Mouse (Mus musculus): Measurements from ENCODE around the gene Myl12a. TPM values are rescaled to one million over a fixed set of nuclear protein-coding genes. Genes with fewer than 3 reads are reported as not detected.

Gene Myl12a
- total and polyA plus RNA-seq, 2 experiments: 34.2 to 49.7 TPM

DNA sequence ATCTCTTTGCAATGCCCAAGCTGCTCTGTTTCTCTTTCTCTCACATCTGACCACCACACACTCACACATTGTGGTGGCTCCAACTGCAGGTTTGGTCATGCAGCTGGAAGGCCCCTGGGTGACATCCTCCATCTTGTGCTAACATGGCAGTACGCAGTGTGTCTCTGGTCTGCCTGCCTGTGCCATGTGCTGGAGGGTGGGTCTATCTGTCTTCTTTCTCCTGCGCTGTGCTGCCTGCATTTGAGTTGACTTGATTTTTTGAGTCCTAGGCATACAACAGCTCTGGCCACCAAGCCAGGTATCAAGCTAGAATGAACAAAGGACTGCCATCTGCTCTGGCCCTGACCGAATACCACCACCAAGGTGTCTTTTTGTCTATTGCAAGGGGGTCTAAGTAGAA lies 15.5 kb upstream of the Myl12a start:
- WGBS: 99% methylated on average over 3 of the region's 3 CpGs
- H3K27me3 ChIP-seq (ENCODE audit: control insufficient read depth, insufficient read depth, low read length): no peaks in the 10 kb centered on the region
- no peak overlapping the region for H3K27ac ChIP-seq (replicated peaks; ENCODE audit: insufficient read depth, low read depth, low read length)
- H3K79me2 ChIP-seq (ENCODE audit: control insufficient read depth, insufficient read depth, low read length): no peaks in the 10 kb centered on the region
- no peaks in the 10 kb centered on the region for H3K4me1 ChIP-seq (ENCODE audit: control insufficient read depth, insufficient read depth, low read length)
- TF ChIP-seq POLR2A (IDR thresholded peaks at IDR 0.05; ENCODE audit: extremely low read depth, insufficient read depth, low read length) (no peak), CTCF (IDR thresholded peaks at IDR 0.05; ENCODE audit: low read depth, low read length) (no peak)
- H3K36me3 ChIP-seq (ENCODE audit: control insufficient read depth, insufficient read depth, low read length): no peaks in the 10 kb centered on the region
- no peak overlapping the region for H3K4me3 ChIP-seq (ENCODE audit: insufficient read depth, low read depth, low read length)
- no peak overlapping the region for H3K9ac ChIP-seq (ENCODE audit: low read depth, low read length)
- DNase-seq (ENCODE audit: extremely low read depth, low read depth, low spot score): no peak

DNA sequence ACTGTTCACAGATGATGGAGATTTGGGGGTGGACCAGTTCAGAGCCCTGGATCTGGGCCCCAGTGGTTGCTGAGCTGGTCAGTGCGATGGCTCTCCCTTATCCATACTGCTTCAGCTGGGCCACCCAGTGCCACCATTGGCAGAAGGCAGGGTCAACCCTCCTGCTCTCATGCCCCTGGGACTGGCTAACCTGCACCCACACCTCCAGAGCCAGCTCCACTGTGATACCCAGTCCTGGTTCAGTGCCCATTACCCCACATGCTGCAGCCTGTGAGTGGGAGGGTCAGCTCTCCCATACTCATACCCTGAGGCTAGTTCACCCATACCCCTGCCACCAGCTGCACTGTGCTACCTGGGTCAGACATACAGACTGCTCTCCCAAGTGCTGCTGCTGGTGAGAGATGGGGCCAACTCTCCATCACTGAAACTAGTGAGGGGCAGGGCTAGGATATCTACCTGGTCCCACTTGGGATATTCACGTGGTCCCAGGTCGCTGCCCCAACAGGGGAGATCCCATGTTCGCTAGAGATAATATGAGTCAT lies 14.8 kb upstream of the Myl12a start:
- Histone ChIP-seq H3K27ac (replicated peaks; ENCODE audit: insufficient read depth, low read depth, low read length) (no peak overlapping the region), H3K36me3 (ENCODE audit: control insufficient read depth, insufficient read depth, low read length) (no peaks in the 10 kb centered on the region), H3K9ac (ENCODE audit: low read depth, low read length) (no peak overlapping the region), H3K4me3 (ENCODE audit: insufficient read depth, low read depth, low read length) (no peak overlapping the region), H3K27me3 (ENCODE audit: control insufficient read depth, insufficient read depth, low read length) (no peaks in the 10 kb centered on the region), H3K79me2 (ENCODE audit: control insufficient read depth, insufficient read depth, low read length) (no peaks in the 10 kb centered on the region), H3K4me1 (ENCODE audit: control insufficient read depth, insufficient read depth, low read length) (no peaks in the 10 kb centered on the region)
- DNase-seq (ENCODE audit: extremely low read depth, low read depth, low spot score): no peak
- WGBS: 93% methylated on average over 4 of the region's 4 CpGs
- TF ChIP-seq POLR2A (IDR thresholded peaks at IDR 0.05; ENCODE audit: extremely low read depth, insufficient read depth, low read length) (no peak), CTCF (IDR thresholded peaks at IDR 0.05; ENCODE audit: low read depth, low read length) (no peak)

DNA sequence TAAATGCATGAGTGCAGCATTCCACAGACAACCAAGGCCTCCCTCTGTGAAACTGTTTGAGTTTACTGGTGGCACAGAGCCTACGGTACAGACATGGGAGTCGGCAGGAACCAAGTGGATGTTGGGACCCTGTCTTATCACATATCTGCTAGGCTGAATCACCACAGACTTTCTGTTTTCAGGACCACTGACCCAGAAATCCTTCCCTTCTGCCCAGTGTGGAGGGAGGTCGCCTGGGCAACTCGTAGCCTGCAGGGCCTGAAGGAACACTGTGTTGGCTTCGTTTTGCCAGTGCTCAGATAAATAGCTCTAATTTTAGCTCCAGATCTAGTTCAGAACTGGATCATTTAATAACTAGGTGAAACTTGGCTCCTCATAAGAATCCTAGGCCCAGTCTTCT lies 12.2 kb upstream of the Myl12a start:
- Histone ChIP-seq H3K4me1 (ENCODE audit: control insufficient read depth, insufficient read depth, low read length) (no peaks in the 10 kb centered on the region), H3K36me3 (ENCODE audit: control insufficient read depth, insufficient read depth, low read length) (no peaks in the 10 kb centered on the region), H3K9ac (ENCODE audit: low read depth, low read length) (no peak overlapping the region), H3K27ac (replicated peaks; ENCODE audit: insufficient read depth, low read depth, low read length) (no peak overlapping the region), H3K79me2 (ENCODE audit: control insufficient read depth, insufficient read depth, low read length) (no peaks in the 10 kb centered on the region), H3K4me3 (ENCODE audit: insufficient read depth, low read depth, low read length) (no peak overlapping the region), H3K27me3 (ENCODE audit: control insufficient read depth, insufficient read depth, low read length) (no peaks in the 10 kb centered on the region)
- no peak for TF ChIP-seq POLR2A (IDR thresholded peaks at IDR 0.05; ENCODE audit: extremely low read depth, insufficient read depth, low read length)
- no peak for TF ChIP-seq CTCF (IDR thresholded peaks at IDR 0.05; ENCODE audit: low read depth, low read length)
- no peak for DNase-seq (ENCODE audit: extremely low read depth, low read depth, low spot score)
- WGBS: 79% methylated on average over 5 of the region's 5 CpGs

DNA sequence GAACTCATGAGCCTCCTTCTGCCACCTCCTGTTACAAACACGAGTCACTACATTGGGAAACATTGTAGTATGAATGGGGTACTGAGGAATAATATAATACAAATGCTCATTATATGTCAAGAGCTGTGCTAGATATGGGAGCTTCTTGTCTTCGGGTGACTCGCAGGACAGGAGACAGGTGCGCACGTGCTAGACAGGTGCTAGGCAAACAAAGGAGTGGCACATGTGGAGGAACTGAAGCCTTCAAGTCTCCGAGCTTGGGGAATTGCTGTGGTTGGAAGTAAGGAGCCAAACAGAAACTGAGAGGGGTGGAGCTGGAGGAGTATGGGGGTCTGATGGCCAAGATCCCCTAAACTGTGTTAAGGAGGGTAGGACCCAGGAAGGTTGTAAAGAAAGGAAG lies 10.4 kb upstream of the Myl12a start:
- Histone ChIP-seq H3K27me3 (ENCODE audit: control insufficient read depth, insufficient read depth, low read length) (no peaks in the 10 kb centered on the region), H3K4me1 (ENCODE audit: control insufficient read depth, insufficient read depth, low read length) (no peaks in the 10 kb centered on the region), H3K27ac (replicated peaks; ENCODE audit: insufficient read depth, low read depth, low read length) (no peak overlapping the region), H3K9ac (ENCODE audit: low read depth, low read length) (no peak overlapping the region), H3K4me3 (ENCODE audit: insufficient read depth, low read depth, low read length) (no peak overlapping the region), H3K36me3 (ENCODE audit: control insufficient read depth, insufficient read depth, low read length) (no peaks in the 10 kb centered on the region), H3K79me2 (ENCODE audit: control insufficient read depth, insufficient read depth, low read length) (no peaks in the 10 kb centered on the region)
- no peak for DNase-seq (ENCODE audit: extremely low read depth, low read depth, low spot score)
- TF ChIP-seq POLR2A (IDR thresholded peaks at IDR 0.05; ENCODE audit: extremely low read depth, insufficient read depth, low read length) (no peak), CTCF (IDR thresholded peaks at IDR 0.05; ENCODE audit: low read depth, low read length) (no peak)
- whole genome bisulfite sequencing: 83% methylated on average over 6 of the region's 6 CpGs

DNA sequence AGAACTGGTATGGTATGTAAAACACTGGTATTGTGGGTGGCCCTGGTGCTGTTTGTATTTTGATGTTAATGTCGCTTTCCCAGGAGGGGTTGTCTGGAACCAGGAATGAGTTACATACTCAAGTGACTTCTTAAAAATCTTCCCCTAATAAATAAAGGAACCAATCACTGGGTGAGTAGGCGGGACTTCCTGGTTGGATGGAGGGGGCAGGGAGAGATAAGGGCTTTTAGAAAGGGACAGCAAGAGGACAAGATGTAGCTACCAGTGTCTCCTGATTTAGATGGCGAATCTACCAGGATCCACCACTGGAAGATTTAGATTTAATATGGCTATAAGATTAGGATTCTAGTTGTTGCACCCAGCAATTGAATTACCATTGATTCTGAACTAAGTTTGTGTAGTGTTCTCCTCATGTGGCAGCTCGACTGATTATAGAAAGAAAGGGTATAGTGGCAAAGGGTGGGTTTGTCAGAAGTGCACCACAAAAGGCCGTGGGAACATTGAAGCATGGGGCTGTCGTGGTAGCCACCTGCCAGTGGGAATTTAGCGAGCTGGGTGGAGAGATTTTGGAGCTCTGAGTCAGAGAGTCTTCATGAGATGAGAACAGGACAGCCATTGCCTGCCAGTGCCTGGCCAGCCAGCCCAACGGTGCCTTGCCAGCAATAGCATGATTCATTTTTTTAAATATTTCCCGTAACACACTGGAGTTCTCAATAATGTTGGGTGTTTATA lies 9.4 kb upstream of the Myl12a start:
- Histone ChIP-seq H3K9ac (ENCODE audit: low read depth, low read length) (no peak overlapping the region), H3K27ac (replicated peaks; ENCODE audit: insufficient read depth, low read depth, low read length) (no peak overlapping the region), H3K4me3 (ENCODE audit: insufficient read depth, low read depth, low read length) (no peak overlapping the region), H3K79me2 (ENCODE audit: control insufficient read depth, insufficient read depth, low read length) (no peaks in the 10 kb centered on the region), H3K4me1 (ENCODE audit: control insufficient read depth, insufficient read depth, low read length) (no peaks in the 10 kb centered on the region), H3K36me3 (ENCODE audit: control insufficient read depth, insufficient read depth, low read length) (no peaks in the 10 kb centered on the region), H3K27me3 (ENCODE audit: control insufficient read depth, insufficient read depth, low read length) (no peaks in the 10 kb centered on the region)
- DNase-seq (ENCODE audit: extremely low read depth, low read depth, low spot score): no peak
- WGBS: 94% methylated on average over 9 of the region's 9 CpGs
- TF ChIP-seq CTCF (IDR thresholded peaks at IDR 0.05; ENCODE audit: low read depth, low read length): no peak
- no peak for TF ChIP-seq POLR2A (IDR thresholded peaks at IDR 0.05; ENCODE audit: extremely low read depth, insufficient read depth, low read length)

DNA sequence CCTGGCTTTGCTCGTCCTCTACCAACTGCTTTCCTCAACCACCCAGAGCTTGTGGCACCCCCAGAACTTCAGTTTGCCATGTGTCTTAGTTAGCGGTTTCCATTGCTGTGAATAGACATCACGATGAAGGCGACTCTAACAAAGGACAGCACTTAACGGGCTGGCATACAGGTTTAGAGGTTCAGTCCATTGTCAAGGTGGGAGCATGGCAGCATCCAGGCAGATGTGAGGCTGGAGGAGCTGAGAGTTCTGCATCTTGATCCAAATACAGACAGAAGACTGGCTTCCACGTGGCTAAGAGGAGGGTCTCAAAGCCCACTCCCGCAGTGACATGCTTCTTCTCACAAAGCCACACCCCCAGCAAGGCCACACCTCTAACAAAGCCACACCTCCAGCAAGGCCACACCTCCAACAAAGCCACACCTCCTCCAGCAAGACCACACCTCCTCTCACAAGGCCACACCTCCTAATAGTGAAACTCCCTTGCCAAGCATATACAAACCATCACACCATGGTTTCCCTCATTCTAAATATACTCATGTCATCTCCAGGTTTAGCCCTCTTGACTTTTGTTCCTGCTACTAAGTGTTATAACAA lies 8.1 kb upstream of the Myl12a start:
- Histone ChIP-seq H3K4me1 (ENCODE audit: control insufficient read depth, insufficient read depth, low read length) (no peaks in the 10 kb centered on the region), H3K79me2 (ENCODE audit: control insufficient read depth, insufficient read depth, low read length) (no peaks in the 10 kb centered on the region), H3K9ac (ENCODE audit: low read depth, low read length) (no peak overlapping the region), H3K27ac (replicated peaks; ENCODE audit: insufficient read depth, low read depth, low read length) (no peak overlapping the region), H3K27me3 (ENCODE audit: control insufficient read depth, insufficient read depth, low read length) (no peaks in the 10 kb centered on the region), H3K4me3 (ENCODE audit: insufficient read depth, low read depth, low read length) (no peak overlapping the region), H3K36me3 (ENCODE audit: control insufficient read depth, insufficient read depth, low read length) (no peaks in the 10 kb centered on the region)
- TF ChIP-seq CTCF (IDR thresholded peaks at IDR 0.05; ENCODE audit: low read depth, low read length) (no peak), POLR2A (IDR thresholded peaks at IDR 0.05; ENCODE audit: extremely low read depth, insufficient read depth, low read length) (no peak)
- WGBS: 80% methylated on average over 7 of the region's 7 CpGs
- DNase-seq (ENCODE audit: extremely low read depth, low read depth, low spot score): no peak

Data from liver, adult 2 months (tissue).